Mouse (Mus musculus) CH12.LX (cell line): ENCODE results near the gene Mtf2. TPM values are rescaled to one million over a fixed set of nuclear protein-coding genes. Genes with fewer than 3 reads are reported as not detected.

Experiments used
- DNase-seq: peaks from one replicate; pipeline ENCODE4 v3.0.0-alpha.2; 2013; ENCODE audit errors: extremely low read depth
- H3K27ac ChIP-seq: 2 replicates; pipeline ENCODE4 v1.5.1; 2012; ENCODE audit warnings: low read depth, mild to moderate bottlenecking, control low read depth, moderate library complexity; ENCODE audit not compliant: insufficient read depth
- H3K27me3 ChIP-seq: replicated peaks from 2 replicates; pipeline ENCODE3; 2012; ENCODE audit warnings: inconsistent platforms
- H3K36me3 ChIP-seq, 2 experiments: replicated peaks in 1 of 2; 2 replicates each; pipeline versions ENCODE3 to v1.6.1; 2012; ENCODE audit warnings: inconsistent platforms in 1 of 2, low read length in 1 of 2, mild to moderate bottlenecking in 1 of 2, mixed read lengths in 1 of 2, moderate library complexity in 1 of 2; ENCODE audit not compliant: control insufficient read depth in 1 of 2, insufficient read depth in 1 of 2
- H3K4me1 ChIP-seq, 2 experiments: 2 replicates each; pipeline ENCODE4 v1.6.1; 2012; ENCODE audit warnings: inconsistent platforms in 1 of 2, moderate library complexity in 1 of 2; ENCODE audit not compliant: insufficient read depth in 2 of 2, control insufficient read depth in 1 of 2
- H3K4me2 ChIP-seq: 2 replicates; pipeline ENCODE4 v1.6.1; 2012; ENCODE audit warnings: low read depth, mild to moderate bottlenecking, control low read depth; ENCODE audit not compliant: poor library complexity, insufficient read depth, severe bottlenecking
- H3K4me3 ChIP-seq, 3 experiments: fragments of 150-350 bp in 1 of 3; sonication (generic) in 1 of 3; replicated peaks in 1 of 3; 2 replicates each; pipeline versions ENCODE3 to v1.5.1; 2011 to 2012; ENCODE audit warnings: low read depth in 2 of 3, low read length in 2 of 3, mild to moderate bottlenecking in 2 of 3, moderate library complexity in 2 of 3, control low read depth in 1 of 3, improper control_type of control experiment in 1 of 3, inconsistent platforms in 1 of 3, mixed read lengths in 1 of 3; ENCODE audit not compliant: poor library complexity in 1 of 3
- H3K79me2 ChIP-seq: replicated peaks from 2 replicates; pipeline ENCODE4 v1.6.1; 2012; ENCODE audit warnings: mild to moderate bottlenecking, moderate library complexity; ENCODE audit not compliant: control insufficient read depth, poor library complexity, insufficient read depth, severe bottlenecking; ENCODE audit errors: extremely low read depth
- H3K9ac ChIP-seq: 2 replicates; pipeline ENCODE4 v1.6.1; 2012; ENCODE audit warnings: low read depth, mild to moderate bottlenecking, control low read depth, moderate library complexity; ENCODE audit not compliant: insufficient read depth
- H3K9me3 ChIP-seq: replicated peaks from 2 replicates; pipeline ENCODE3; 2012; ENCODE audit warnings: low read length, inconsistent platforms, mixed read lengths
- CHD1 ChIP-seq: IDR thresholded peaks from 2 replicates; pipeline ENCODE4 v1.6.1; 2012; ENCODE audit warnings: low read depth, low read length, improper control_type of control experiment, inconsistent platforms
- CHD2 ChIP-seq: IDR thresholded peaks from 2 replicates; pipeline ENCODE4 v1.6.1; 2011; ENCODE audit warnings: low read length, improper control_type of control experiment
- ELF1 ChIP-seq: IDR thresholded peaks from 2 replicates; pipeline ENCODE4 v1.6.1; 2014; ENCODE audit warnings: low read depth, mild to moderate bottlenecking, inconsistent platforms, low read length, improper control_type of control experiment
- EP300 ChIP-seq: IDR thresholded peaks from 2 replicates; pipeline ENCODE4 v1.6.1; 2011; ENCODE audit warnings: low read length, improper control_type of control experiment
- ETS1 ChIP-seq: conservative IDR thresholded peaks from 2 replicates; pipeline ENCODE4 v1.6.1; 2012; ENCODE audit warnings: low read depth, mild to moderate bottlenecking, inconsistent platforms, low read length, improper control_type of control experiment, moderate library complexity
- HCFC1 ChIP-seq: IDR thresholded peaks from 2 replicates; pipeline ENCODE4 v1.6.1; 2012; ENCODE audit warnings: low read depth, mild to moderate bottlenecking, inconsistent platforms, low read length, improper control_type of control experiment
- IRF4 ChIP-seq: IDR thresholded peaks from 2 replicates; pipeline ENCODE4 v1.6.1; 2014; ENCODE audit warnings: low read depth, mild to moderate bottlenecking, inconsistent platforms, low read length, improper control_type of control experiment
- JUN ChIP-seq: IDR thresholded peaks from 2 replicates; pipeline ENCODE4 v1.6.1; 2011; ENCODE audit warnings: low read depth, mild to moderate bottlenecking, low read length, improper control_type of control experiment, moderate library complexity; ENCODE audit not compliant: insufficient read depth
- JUND ChIP-seq: conservative IDR thresholded peaks from 2 replicates; pipeline ENCODE4 v1.6.1; 2011; ENCODE audit warnings: low read depth, low read length, improper control_type of control experiment
- KAT2A ChIP-seq: IDR thresholded peaks from 2 replicates; pipeline ENCODE4 v1.6.1; 2012; ENCODE audit warnings: low read length, improper control_type of control experiment, inconsistent platforms; ENCODE audit not compliant: insufficient replicate concordance
- MAFK ChIP-seq: IDR thresholded peaks from 2 replicates; pipeline ENCODE4 v1.6.1; 2011; ENCODE audit warnings: low read length, improper control_type of control experiment; ENCODE audit not compliant: insufficient replicate concordance
- MAX ChIP-seq: IDR thresholded peaks from 2 replicates; pipeline ENCODE4 v1.6.1; 2011; ENCODE audit warnings: low read length, improper control_type of control experiment
- NELFE ChIP-seq: IDR thresholded peaks from 2 replicates; pipeline ENCODE4 v1.6.1; 2011; ENCODE audit warnings: low read depth, low read length, improper control_type of control experiment
- PAX5 ChIP-seq: IDR thresholded peaks from 2 replicates; pipeline ENCODE4 v1.6.1; 2012; ENCODE audit warnings: low read length, inconsistent platforms, mixed read lengths
- POLR2AphosphoS2 ChIP-seq: IDR thresholded peaks from 2 replicates; pipeline ENCODE4 v1.6.1; 2011; ENCODE audit warnings: low read depth, low read length, improper control_type of control experiment
- RAD21 ChIP-seq: IDR thresholded peaks from 2 replicates; pipeline ENCODE4 v1.6.1; 2011; ENCODE audit warnings: low read depth, mild to moderate bottlenecking, low read length, improper control_type of control experiment, moderate library complexity
- RCOR1 ChIP-seq: conservative IDR thresholded peaks from 2 replicates; pipeline ENCODE4 v1.6.1; 2012; ENCODE audit warnings: low read depth, mild to moderate bottlenecking, inconsistent platforms, low read length, improper control_type of control experiment
- SMC3 ChIP-seq: IDR thresholded peaks from 2 replicates; pipeline ENCODE4 v1.6.1; 2011; ENCODE audit warnings: low read depth, low read length, improper control_type of control experiment
- TCF12 ChIP-seq: IDR thresholded peaks from 2 replicates; pipeline ENCODE4 v1.6.1; 2014; ENCODE audit warnings: low read depth, mild to moderate bottlenecking, inconsistent platforms, low read length, improper control_type of control experiment
- USF1 ChIP-seq: IDR thresholded peaks from 2 replicates; pipeline ENCODE4 v1.6.1; 2014; ENCODE audit warnings: low read depth, mild to moderate bottlenecking, inconsistent platforms, low read length, improper control_type of control experiment
- ZKSCAN1 ChIP-seq: IDR thresholded peaks from 2 replicates; pipeline ENCODE4 v1.6.1; 2012; ENCODE audit warnings: low read depth, inconsistent platforms, low read length, improper control_type of control experiment, borderline replicate concordance
- dilution Hi-C: fragments of 300-500 bp; cut with MboI; formaldehyde crosslinking; loops from 2 replicates; pipeline ENCODE4 v1.14.3; 2020; ENCODE audit warnings: low sequenced_read_pairs; ENCODE audit not compliant: extremely low pct_unique_long_range_greater_than_20kb, extremely low pct_ligation_motif_present
- in situ Hi-C: fragments of 300-500 bp; cut with MboI; formaldehyde crosslinking; loops from 3 replicates; pipeline ENCODE4 v1.14.3; 2019; ENCODE audit warnings: low sequenced_read_pairs, low pct_ligation_motif_present, low pct_unique_long_range_greater_than_20kb, mixed read lengths
- polyA plus RNA-seq: library from polyadenylated mRNA; unstranded; fragments of >175 nt; gene quantifications from 2 replicates; pipeline ENCODE4 v1.2.1, GENCODE M21; 2012; ENCODE audit warnings: low read depth; ENCODE audit not compliant: insufficient read length
- total RNA-seq, 2 experiments: library from RNA; depleted of rRNA; stranded (reverse); fragments of 300-350 nt in 1 of 2; fragments of >200 nt in 1 of 2; gene quantifications; 2 replicates each; pipeline ENCODE4 v1.2.3; 2012 to 2014

The Mtf2 gene
- total and polyA plus RNA-seq, 3 experiments, result 58.7 to 76.2 (median 71.0) TPM

GRCm38 (mm10) chr5:108052200-108052599, 13.3 kb upstream of the Mtf2 start:
- H3K4me1 ChIP-seq, result peaks cover 0 to 21% of the 10 kb centered on the region in 2 experiments; a peak in 2 of 4 replicates
- TF ChIP-seq PAX5, result no peak
- TF ChIP-seq NELFE, result no peak
- TF ChIP-seq MAX, result no peak
- TF ChIP-seq POLR2AphosphoS2, result no peak
- no peak for TF ChIP-seq KAT2A
- TF ChIP-seq USF1, result no peak
- TF ChIP-seq ELF1, result no peak
- no peak for TF ChIP-seq JUN
- TF ChIP-seq ZKSCAN1, result no peak
- TF ChIP-seq MAFK, result no peak
- TF ChIP-seq CHD2, result no peak
- no peak for TF ChIP-seq ETS1
- TF ChIP-seq EP300, result no peak
- no peak for TF ChIP-seq CHD1
- TF ChIP-seq JUND, result no peak
- no peak for TF ChIP-seq RCOR1
- TF ChIP-seq, all 38 proteins: peak for 0
- Histone ChIP-seq H3K27ac (no peak overlapping the region), H3K36me3 (no peaks in the 10 kb centered on the region), H3K9ac (no peak overlapping the region), H3K9me3 (no peaks in the 10 kb centered on the region), H3K79me2 (no peaks in the 10 kb centered on the region), H3K27me3 (no peaks in the 10 kb centered on the region), H3K4me3 (no peak overlapping the region), H3K4me2 (no peak overlapping the region)
- in situ Hi-C loops, result no loop called here
- dilution Hi-C loops, result no loop called here
- no peak for DNase-seq

GRCm38 (mm10) chr5:108053566-108053965, 11.9 kb upstream of the Mtf2 start:
- in situ Hi-C loops (no loop called here), dilution Hi-C loops (no loop called here)
- Histone ChIP-seq H3K4me3 (no peak overlapping the region), H3K27me3 (no peaks in the 10 kb centered on the region), H3K9ac (no peak overlapping the region), H3K4me1 (peaks cover 0 to 21% of the 10 kb centered on the region in 2 experiments; a peak in 2 of 4 replicates), H3K27ac (no peak overlapping the region), H3K79me2 (no peaks in the 10 kb centered on the region), H3K4me2 (no peak overlapping the region), H3K9me3 (no peaks in the 10 kb centered on the region), H3K36me3 (no peaks in the 10 kb centered on the region)
- DNase-seq, result no peak
- TF ChIP-seq KAT2A (no peak), IRF4 (no peak), TCF12 (no peak), CHD2 (no peak), ETS1 (no peak), SMC3 (no peak), MAFK (no peak), HCFC1 (no peak), RAD21 (no peak)
